Mouse (Mus musculus) kidney, adult 2 months (tissue): ENCODE results near the gene Serpina16.

Experiments used
- CTCF ChIP-seq: fragments of 200-500 bp; conservative IDR thresholded peaks from 2 replicates; pipeline ENCODE4 v1.5.1; 2011; ENCODE audit warnings: low read depth, mild to moderate bottlenecking, control low read depth, low read length, moderate library complexity, mixed read lengths; ENCODE audit not compliant: insufficient read depth, insufficient read length
- POLR2A ChIP-seq: fragments of 200-500 bp; IDR thresholded peaks from one replicate; pipeline ENCODE4 v1.6.1; 2011; ENCODE audit warnings: low read depth, low read length, control low read depth

- TF ChIP-seq POLR2A (no peak), CTCF (no peak)
These were observed 11.1 kb upstream of the Serpina16 start for GRCm38 (mm10) chr12:103687021-103687420.
